In the genomic region with DNA sequence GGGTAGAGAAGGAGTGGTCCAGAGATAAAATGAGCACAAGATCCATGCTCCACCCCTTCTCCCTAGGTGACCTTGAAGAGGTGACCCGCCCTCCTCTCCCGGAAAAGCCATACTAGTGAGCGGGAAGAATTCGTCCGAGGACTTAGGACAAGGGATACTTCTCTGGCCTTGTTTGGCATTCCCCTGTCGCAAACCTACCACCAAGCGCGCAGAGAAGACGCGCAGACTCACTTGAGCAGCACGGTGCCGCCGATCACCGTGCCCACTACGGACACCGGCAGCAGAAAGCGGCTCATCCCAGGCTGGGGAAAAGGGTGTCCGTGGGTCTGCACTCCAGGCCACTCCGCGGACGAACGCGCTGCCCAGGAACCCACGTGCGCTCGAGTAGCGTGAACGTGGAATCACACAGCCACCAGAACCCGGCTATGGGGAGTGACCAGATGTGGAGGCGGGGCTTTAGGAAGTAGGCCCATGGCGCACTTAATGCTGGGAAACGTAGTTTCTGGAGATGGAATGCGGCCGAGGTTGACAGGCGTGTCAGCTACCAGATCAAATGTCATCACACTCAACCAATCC, we compare ENCODE assay signal across 8 mouse cellular contexts. TPM values are rescaled to one million over a fixed set of nuclear protein-coding genes. Genes with fewer than 3 reads are reported as not detected.
DNase-seq lines count a peak whose midpoint lies in the region; ATAC-seq and TF ChIP-seq lines count a peak whose summit lies in the region.

A gene (minus strand): TSS at position 434 of the 576 bp plus-strand sequence.

- peak; percentile 92 for DNase-seq in CH12.LX (ENCODE audit: extremely low read depth)
- peak; percentile 81 for DNase-seq in c-Kit-positive CD71-positive TER-119-negative erythroid progenitor cells, embryonic 14.5 days (ENCODE audit: low read depth)
- peak; percentile 89 for DNase-seq in forebrain, embryonic 11.5 days (ENCODE audit: low spot score)
- peak; percentile 93 to 95 for DNase-seq in kidney, postnatal 36 days
- peak; percentile 90 for DNase-seq in telencephalon, adult 2 months (ENCODE audit: low read depth, low spot score)

- TF ChIP-seq POLR2A in CH12.LX (IDR thresholded peaks at IDR 0.05; ENCODE audit: low read depth, low read length): peak; percentile 73; the same call in 1 of the 2 replicates

- peaks cover 0 to 23% of the 10 kb centered on the region in 2 experiments; a peak in 3 of 4 replicates for H3K4me1 ChIP-seq in CH12.LX (ENCODE audit: control insufficient read depth in 1 of 2, insufficient read depth in 2 of 2)
- no peaks in the 10 kb centered on the region for H3K4me1 ChIP-seq in forebrain, embryonic 11.5 days (replicated peaks; ENCODE audit: control insufficient read depth, insufficient read depth, low read length)
- peaks cover 4% of the 10 kb centered on the region for H3K4me1 ChIP-seq in heart, embryonic 16.5 days (ENCODE audit: control insufficient read depth, insufficient read depth, low read length)
- H3K4me1 ChIP-seq in liver, embryonic 15.5 days (replicated peaks): peaks cover 14% of the 10 kb centered on the region
- H3K4me1 ChIP-seq in neural tube, embryonic 12.5 days: peaks cover 5% of the 10 kb centered on the region

- H3K4me2 ChIP-seq in CH12.LX (ENCODE audit: insufficient read depth, low read depth, poor library complexity, severe bottlenecking): peak within 1 kb of the TSS; percentile 77
- peak within 1 kb of the TSS; percentile 65 for H3K4me2 ChIP-seq in forebrain, embryonic 11.5 days (ENCODE audit: low read depth, low read length, severe bottlenecking)
- H3K4me2 ChIP-seq in heart, embryonic 16.5 days (ENCODE audit: low read depth, low read length): peak within 1 kb of the TSS; percentile 68
- peak within 1 kb of the TSS; percentile 89 for H3K4me2 ChIP-seq in liver, embryonic 15.5 days
- H3K4me2 ChIP-seq in neural tube, embryonic 12.5 days (replicated peaks): peak within 1 kb of the TSS; percentile 78

- in situ Hi-C loops in CH12.LX (cut with MboI; ENCODE audit: low pct_ligation_motif_present, low pct_unique_long_range_greater_than_20kb, low sequenced_read_pairs): no loop called here

- no peak for TF ChIP-seq RAD21 in CH12.LX (IDR thresholded peaks at IDR 0.05; ENCODE audit: low read depth, low read length)

- TF ChIP-seq EP300 in CH12.LX (IDR thresholded peaks at IDR 0.05; ENCODE audit: low read length): no peak

- peak within 1 kb of the TSS; percentile 83 to 84 (median 83) for H3K4me3 ChIP-seq in CH12.LX (replicated peaks in 1 of 3; ENCODE audit: low read depth in 2 of 3, low read length in 2 of 3, poor library complexity in 1 of 3)
- H3K4me3 ChIP-seq in forebrain, embryonic 11.5 days (ENCODE audit: low read depth, low read length): peak within 1 kb of the TSS; percentile 77
- peak within 1 kb of the TSS; percentile 85 for H3K4me3 ChIP-seq in heart, embryonic 16.5 days (ENCODE audit: low read length)
- peak within 1 kb of the TSS; percentile 82 for H3K4me3 ChIP-seq in liver, embryonic 15.5 days (replicated peaks)
- peak within 1 kb of the TSS; percentile 61 for H3K4me3 ChIP-seq in neural tube, embryonic 12.5 days

- TF ChIP-seq CTCF in CH12.LX (conservative IDR thresholded peaks at IDR 0.05 in 1 of 2, IDR thresholded peaks at IDR 0.05 in 1 of 2; ENCODE audit: low read depth in 2 of 2, low read length in 2 of 2): no peak

- ATAC-seq in forebrain, embryonic 11.5 days (replicated peaks; ENCODE audit: low FRiP score): peak; percentile 95
- peak; percentile 96 for ATAC-seq in heart, embryonic 16.5 days (replicated peaks; ENCODE audit: extremely low read depth, insufficient read depth, low FRiP score)
- peak; percentile 92 for ATAC-seq in liver, embryonic 15.5 days (ENCODE audit: insufficient read depth)
- ATAC-seq in neural tube, embryonic 12.5 days (ENCODE audit: low FRiP score, low read depth): peak; percentile 95

- H3K36me3 ChIP-seq in CH12.LX (replicated peaks in 1 of 2; ENCODE audit: control insufficient read depth in 1 of 2, insufficient read depth in 1 of 2, low read length in 1 of 2): peaks cover 32 to 43% of the 10 kb centered on the region in 2 experiments
- H3K36me3 ChIP-seq in forebrain, embryonic 11.5 days (ENCODE audit: control insufficient read depth, insufficient read depth, low read length): no peaks in the 10 kb centered on the region
- H3K36me3 ChIP-seq in heart, embryonic 16.5 days (ENCODE audit: control insufficient read depth, insufficient read depth): peaks cover 31% of the 10 kb centered on the region
- peaks cover 24% of the 10 kb centered on the region for H3K36me3 ChIP-seq in liver, embryonic 15.5 days (replicated peaks)
- H3K36me3 ChIP-seq in neural tube, embryonic 12.5 days: peaks cover 39% of the 10 kb centered on the region

- no peaks in the 10 kb centered on the region for H3K27me3 ChIP-seq in CH12.LX (replicated peaks)
- no peaks in the 10 kb centered on the region for H3K27me3 ChIP-seq in forebrain, embryonic 11.5 days (ENCODE audit: control insufficient read depth, insufficient read depth, low read length)
- H3K27me3 ChIP-seq in heart, embryonic 16.5 days (ENCODE audit: control insufficient read depth, insufficient read depth, low read length): no peaks in the 10 kb centered on the region
- no peaks in the 10 kb centered on the region for H3K27me3 ChIP-seq in liver, embryonic 15.5 days
- H3K27me3 ChIP-seq in neural tube, embryonic 12.5 days (replicated peaks): no peaks in the 10 kb centered on the region

- H3K27ac ChIP-seq in CH12.LX (ENCODE audit: insufficient read depth, low read depth): no peak within 1 kb of the TSS
- no peak within 1 kb of the TSS for H3K27ac ChIP-seq in forebrain, embryonic 11.5 days (ENCODE audit: low read depth, low read length)
- peak within 1 kb of the TSS; percentile 97 for H3K27ac ChIP-seq in heart, embryonic 16.5 days (ENCODE audit: low read length)
- peak within 1 kb of the TSS; percentile 53; the same call in 1 of the 2 replicates for H3K27ac ChIP-seq in liver, embryonic 15.5 days (replicated peaks)
- 0 out of 2 replicates have a peak within 1 kb of the TSS, but pooled peaks have one; percentile 15 for H3K27ac ChIP-seq in neural tube, embryonic 12.5 days

- dilution Hi-C loops in CH12.LX (cut with MboI; ENCODE audit: extremely low pct_ligation_motif_present, extremely low pct_unique_long_range_greater_than_20kb, low sequenced_read_pairs): no loop called here

- under 1% methylated on average over 35 of the region's 35 CpGs for WGBS in forebrain, embryonic 11.5 days
- under 1% methylated on average over 35 of the region's 35 CpGs for WGBS in heart, embryonic 16.5 days
- WGBS in liver, embryonic 15.5 days (ENCODE audit: insufficient replicate concordance): under 1% methylated on average over 35 of the region's 35 CpGs
- under 1% methylated on average over 35 of the region's 35 CpGs for WGBS in neural tube, embryonic 12.5 days

- peaks cover 5% of the 10 kb centered on the region for H3K9me3 ChIP-seq in CH12.LX (replicated peaks; ENCODE audit: low read length)
- no peaks in the 10 kb centered on the region for H3K9me3 ChIP-seq in forebrain, embryonic 11.5 days (ENCODE audit: control insufficient read depth, low read length)
- no peaks in the 10 kb centered on the region for H3K9me3 ChIP-seq in heart, embryonic 16.5 days (replicated peaks; ENCODE audit: control insufficient read depth, low read length)
- H3K9me3 ChIP-seq in liver, embryonic 15.5 days (replicated peaks): no peaks in the 10 kb centered on the region
- no peaks in the 10 kb centered on the region for H3K9me3 ChIP-seq in neural tube, embryonic 12.5 days

- H3K9ac ChIP-seq in CH12.LX (ENCODE audit: insufficient read depth, low read depth): peak within 1 kb of the TSS; percentile 51
- peak within 1 kb of the TSS; percentile 65 for H3K9ac ChIP-seq in forebrain, embryonic 11.5 days (ENCODE audit: low read length)
- H3K9ac ChIP-seq in heart, embryonic 16.5 days (ENCODE audit: low read length): peak within 1 kb of the TSS; percentile 87
- H3K9ac ChIP-seq in liver, embryonic 15.5 days: peak within 1 kb of the TSS; percentile 63
- peak within 1 kb of the TSS; percentile 64 for H3K9ac ChIP-seq in neural tube, embryonic 12.5 days

- H3K79me2 ChIP-seq in CH12.LX (replicated peaks; ENCODE audit: control insufficient read depth, extremely low read depth, insufficient read depth, poor library complexity, severe bottlenecking): no peaks in the 10 kb centered on the region

TF ChIP-seq in CH12.LX, 34 proteins besides CTCF, POLR2A, EP300 and RAD21 (continues in another document):
- TF ChIP-seq ZNF384 (IDR thresholded peaks at IDR 0.05; ENCODE audit: low read depth, low read length) (no peak), E2F4 (IDR thresholded peaks at IDR 0.05; ENCODE audit: insufficient replicate concordance, low read depth, low read length) (no peak), ELF1 (IDR thresholded peaks at IDR 0.05; ENCODE audit: low read depth, low read length) (peak; percentile 91), JUND (conservative IDR thresholded peaks at IDR 0.05; ENCODE audit: low read depth, low read length) (no peak), POLR2AphosphoS2 (IDR thresholded peaks at IDR 0.05; ENCODE audit: low read depth, low read length) (no peak), MAFK (IDR thresholded peaks at IDR 0.05; ENCODE audit: insufficient replicate concordance, low read length) (no peak), NELFE (IDR thresholded peaks at IDR 0.05; ENCODE audit: low read depth, low read length) (peak; percentile 66), SMC3 (IDR thresholded peaks at IDR 0.05; ENCODE audit: low read depth, low read length) (no peak), JUN (IDR thresholded peaks at IDR 0.05; ENCODE audit: insufficient read depth, low read depth, low read length) (no peak), RCOR1 (conservative IDR thresholded peaks at IDR 0.05; ENCODE audit: low read depth, low read length) (no peak), KAT2A (IDR thresholded peaks at IDR 0.05; ENCODE audit: insufficient replicate concordance, low read length) (peak; percentile 86; the same call in 1 of the 2 replicates), TCF12 (IDR thresholded peaks at IDR 0.05; ENCODE audit: low read depth, low read length) (peak; percentile 61), GABPA (IDR thresholded peaks at IDR 0.05; ENCODE audit: insufficient replicate concordance, low read depth, low read length) (peak; percentile 9; the same call in 1 of the 2 replicates), CHD2 (IDR thresholded peaks at IDR 0.05; ENCODE audit: low read length) (no peak), MAX (IDR thresholded peaks at IDR 0.05; ENCODE audit: low read length) (peak; percentile 79), BHLHE40 (IDR thresholded peaks at IDR 0.05; ENCODE audit: low read depth, low read length) (peak; percentile 29; the same call in 1 of the 2 replicates)

RNA-seq across cellular contexts. Expression of the gene that starts here (rescaled TPM):
- 17.6 and 22.8 TPM in 2 replicates for total RNA-seq in CH12.LX (2012; rRNA removed)
- 18.1 and 20.9 TPM in 2 replicates for total RNA-seq in CH12.LX (2014; rRNA removed)
- 12.3 and 16.4 TPM in 2 replicates for polyA plus RNA-seq in CH12.LX (2012; ENCODE audit: insufficient read length, low read depth)
- 28.4 and 31.0 TPM in 2 replicates for polyA plus RNA-seq in forebrain, embryonic 11.5 days (2014; fragmentation: Nextera tagmentation; extraction: Ambion mirVana)
- 31.9 and 32.2 TPM in 2 replicates for polyA plus RNA-seq in heart, embryonic 16.5 days (2015; fragmentation: Nextera tagmentation; extraction: Ambion mirVana)
- 4.5 and 4.6 TPM in 2 replicates for polyA plus RNA-seq in liver, embryonic 15.5 days (2015; fragmentation: Nextera tagmentation; extraction: Ambion mirVana)
- polyA plus RNA-seq in neural tube, embryonic 12.5 days (2016; fragmentation: Nextera tagmentation; extraction: Ambion mirVana): 29.0 and 29.8 TPM in 2 replicates

Comparison
In these comparisons a context has a peak if more than half of its experiments do, and no peak if none do; other contexts are left out.
1. H3K27ac ChIP-seq: peak in heart, embryonic 16.5 days (single experiment), liver, embryonic 15.5 days (single experiment) and neural tube, embryonic 12.5 days (single experiment); none in CH12.LX (single experiment) and forebrain, embryonic 11.5 days (single experiment).
2. Peak in every context shown above with its lines, with median percentiles within 50 percentile points of each other: DNase-seq, H3K4me2 ChIP-seq, H3K4me3 ChIP-seq, H3K9ac ChIP-seq and ATAC-seq.